Mouse (Mus musculus): ENCODE data around the gene Jade1.
A peak's percentile ranks its signal among the peaks of the same experiment; 100 is the strongest.

Gene Jade1

DNA sequence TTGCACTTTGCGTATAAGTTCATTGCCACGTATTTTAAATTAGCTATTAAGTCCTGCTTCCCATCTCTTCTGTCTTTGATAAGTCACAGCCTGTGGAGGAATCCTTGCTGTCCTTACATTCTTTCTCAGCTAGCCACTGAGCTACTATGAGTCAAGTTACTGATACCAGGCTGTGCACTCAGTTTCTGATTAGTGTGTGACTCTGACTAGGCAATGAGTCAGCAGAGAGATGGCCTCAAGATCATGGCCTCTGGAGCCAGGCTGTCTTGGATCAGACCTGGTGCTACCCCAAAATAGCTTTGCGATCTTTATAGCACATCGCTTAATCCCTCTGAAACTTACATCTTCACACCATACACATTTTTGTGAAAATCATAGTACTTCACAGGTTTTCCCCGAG lies 8.2 kb upstream of the Jade1 start:
- DNase-seq (ENCODE audit: extremely low read depth, insufficient read length, low spot score), result peak; percentile 12

DNA sequence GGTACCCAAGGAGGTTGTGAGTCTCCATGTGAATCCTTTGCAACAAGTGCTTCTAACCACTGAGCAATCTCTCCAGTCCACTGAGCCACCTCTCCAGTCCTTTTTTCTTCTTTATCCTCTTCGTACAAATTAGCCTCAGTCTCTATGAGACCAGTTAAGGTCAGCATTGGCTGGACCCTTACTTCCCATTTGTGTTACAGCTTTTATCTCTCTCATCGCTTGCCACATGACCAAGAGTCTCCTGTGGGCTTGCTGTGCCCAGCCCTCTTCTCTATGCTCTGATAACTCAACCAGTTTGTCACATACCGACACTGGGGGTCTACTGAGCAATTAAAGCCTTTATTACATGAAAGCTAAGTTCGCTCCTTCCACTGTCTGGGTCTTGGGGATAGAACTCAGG lies 7.3 kb upstream of the Jade1 start:
- DNase-seq (ENCODE audit: extremely low read depth, insufficient read length, low spot score), result no peak

GRCm38 (mm10) chr3:41551671-41552070 lies 3.9 kb upstream of the Jade1 start:
- no peak for DNase-seq (ENCODE audit: extremely low read depth, insufficient read length, low spot score)

- no peak for DNase-seq (ENCODE audit: extremely low read depth, insufficient read length, low spot score)
Observed at GRCm38 (mm10) chr3:41552777-41553548, 2.6 kb upstream of the Jade1 start.

GRCm38 (mm10) chr3:41553681-41554080 lies 1.9 kb upstream of the Jade1 start:
- no peak for DNase-seq (ENCODE audit: extremely low read depth, insufficient read length, low spot score)

DNA sequence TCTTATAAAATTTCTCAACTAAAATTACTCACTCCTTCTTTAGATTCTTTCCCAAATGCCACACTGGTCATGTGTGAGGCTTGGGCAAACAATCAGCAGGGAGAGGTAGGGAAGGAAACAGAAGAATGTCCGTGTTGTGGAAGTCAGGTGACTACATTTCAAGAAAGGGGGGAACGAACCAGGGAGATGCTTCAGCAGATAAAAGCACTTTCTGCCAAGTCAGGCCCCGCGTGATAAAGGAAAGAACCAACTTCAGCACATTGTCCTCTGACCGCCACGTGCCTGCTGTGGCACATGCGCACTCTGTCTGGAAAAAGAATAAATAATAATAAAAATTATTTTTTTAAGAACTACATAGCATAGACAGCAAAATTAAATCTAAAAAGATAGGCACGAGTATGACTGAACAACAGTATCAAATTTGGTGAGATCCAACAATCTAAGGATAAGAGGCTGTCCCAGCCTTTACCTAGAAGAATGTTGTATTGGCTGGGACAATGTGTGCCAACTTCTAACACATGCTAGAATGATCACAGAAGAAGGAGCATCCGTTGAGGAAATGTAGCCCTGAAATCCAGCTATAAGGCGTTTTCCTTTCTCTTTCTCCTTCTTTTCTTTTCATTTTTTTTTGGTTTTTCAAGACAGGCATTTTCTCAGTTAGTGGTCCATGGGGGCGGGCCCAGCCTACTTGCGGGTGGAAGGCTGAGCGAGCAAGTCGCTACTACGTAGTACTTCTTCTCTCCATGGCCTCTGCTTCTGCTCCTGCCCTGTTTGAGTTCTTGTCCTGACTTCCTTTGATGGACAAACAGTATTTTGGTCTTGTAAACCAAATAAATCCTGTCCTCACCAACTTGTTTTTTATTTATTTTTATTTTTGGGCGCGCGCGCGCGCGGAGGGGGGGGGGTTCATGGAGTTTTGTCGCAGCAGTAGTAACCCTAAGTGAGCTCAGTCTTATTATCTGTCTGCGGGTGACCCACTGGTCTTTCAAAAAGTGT lies 753 bp upstream of the Jade1 start:
- DNase-seq (ENCODE audit: extremely low read depth, insufficient read length, low spot score), result no peak

DNA sequence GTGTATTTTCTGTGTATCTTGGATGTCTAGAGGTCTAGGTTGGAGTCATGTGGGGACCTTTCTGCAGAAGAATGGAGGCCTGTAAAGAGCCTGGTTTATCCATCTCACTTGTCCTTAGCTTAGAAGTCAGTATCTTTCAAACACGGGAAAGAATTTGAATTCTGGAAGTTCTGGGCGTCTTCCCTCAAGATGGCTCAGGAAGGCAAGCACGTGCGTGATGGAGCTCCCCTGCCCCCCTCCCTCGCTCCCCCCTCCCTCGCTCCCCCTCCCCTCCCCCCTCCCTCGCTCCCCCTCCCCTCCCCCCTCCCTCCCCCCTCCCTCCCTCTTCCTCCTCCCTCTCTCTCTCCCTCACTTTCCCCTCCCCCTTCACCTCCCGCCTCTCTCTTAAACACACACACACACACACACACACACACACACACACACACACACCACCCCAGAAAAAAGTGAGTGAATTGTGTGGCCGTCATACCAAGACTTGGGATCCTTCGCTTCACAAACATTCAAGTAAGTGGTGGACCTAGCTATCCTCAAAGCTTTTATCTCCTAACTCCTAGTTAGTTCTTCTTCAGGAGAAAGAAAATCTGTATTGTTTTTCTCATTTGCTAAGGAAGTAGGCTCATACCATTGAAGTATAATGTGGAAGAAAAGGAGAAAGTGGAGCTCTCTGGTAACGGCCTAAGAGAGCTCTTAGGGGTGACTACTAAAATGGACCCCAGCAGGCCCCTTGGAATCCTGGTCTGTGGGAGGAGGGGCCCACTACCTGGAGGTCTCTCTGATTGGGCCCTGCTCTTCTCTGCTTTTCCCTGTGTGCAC lies 1.1 kb downstream of the Jade1 start:
- DNase-seq (ENCODE audit: extremely low read depth, insufficient read length, low spot score), result no peak

DNA sequence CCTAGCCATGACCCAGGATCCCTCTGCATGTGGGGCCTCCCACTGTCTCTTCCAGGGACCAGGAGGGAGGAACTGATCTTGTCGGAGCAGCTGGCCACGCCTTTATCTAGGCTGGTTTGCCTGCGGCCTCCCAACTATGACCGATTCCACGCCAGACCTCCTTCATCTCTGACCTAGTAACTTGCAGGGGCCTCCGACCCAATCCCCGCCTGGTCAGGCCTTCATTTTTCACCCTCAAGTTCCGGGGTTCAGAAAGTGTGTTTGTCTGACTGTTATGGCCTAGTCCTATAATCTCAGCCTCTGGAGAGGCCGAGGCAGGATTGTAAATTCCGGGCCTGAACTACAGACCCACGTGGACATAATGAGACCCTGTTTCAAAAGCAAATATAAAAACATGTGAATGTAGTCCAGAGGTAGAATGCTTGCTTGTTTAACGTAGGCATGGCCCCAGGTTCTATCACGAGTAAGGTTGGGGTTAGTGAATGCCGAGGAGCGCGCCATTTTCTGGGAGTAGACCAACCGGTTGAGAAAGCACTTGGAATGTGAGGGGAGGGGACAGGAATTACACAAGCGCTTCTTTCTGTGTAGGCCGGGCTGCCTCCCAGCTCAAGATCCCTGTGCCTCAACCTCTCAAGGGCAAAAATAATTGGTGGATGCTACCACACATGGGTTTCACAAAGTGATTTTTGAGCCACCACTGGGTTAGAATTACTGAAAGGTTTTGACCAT lies 1.9 kb downstream of the Jade1 start:
- no peak for DNase-seq (ENCODE audit: extremely low read depth, insufficient read length, low spot score)

- DNase-seq (ENCODE audit: extremely low read depth, insufficient read length, low spot score), result no peak
Observed at GRCm38 (mm10) chr3:41560489-41560888, 5.0 kb downstream of the Jade1 start.

DNA sequence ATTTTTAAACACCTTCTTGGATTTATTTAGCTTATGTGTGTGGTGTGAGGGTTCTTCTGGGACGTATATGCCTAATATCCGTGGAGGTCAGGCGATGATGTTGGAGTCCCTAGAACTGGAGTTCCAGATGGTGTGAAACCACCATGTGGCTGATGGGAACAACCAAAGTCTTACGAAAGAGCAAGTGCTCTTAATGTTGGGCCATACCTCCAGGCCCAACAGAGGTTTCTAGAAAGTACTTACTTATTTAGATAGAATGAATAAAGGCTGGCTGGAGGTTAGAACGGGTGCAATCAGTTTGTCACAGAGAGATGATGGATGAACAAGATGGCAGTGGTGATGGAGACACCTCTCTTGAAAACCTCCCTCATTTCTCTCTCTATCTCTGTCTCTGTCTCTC lies 6.3 kb downstream of the Jade1 start:
- no peak for DNase-seq (ENCODE audit: extremely low read depth, insufficient read length, low spot score)

- peak; percentile 83 for DNase-seq (ENCODE audit: extremely low read depth, insufficient read length, low spot score)
Observed at GRCm38 (mm10) chr3:41563211-41563931, 7.8 kb downstream of the Jade1 start.

DNA sequence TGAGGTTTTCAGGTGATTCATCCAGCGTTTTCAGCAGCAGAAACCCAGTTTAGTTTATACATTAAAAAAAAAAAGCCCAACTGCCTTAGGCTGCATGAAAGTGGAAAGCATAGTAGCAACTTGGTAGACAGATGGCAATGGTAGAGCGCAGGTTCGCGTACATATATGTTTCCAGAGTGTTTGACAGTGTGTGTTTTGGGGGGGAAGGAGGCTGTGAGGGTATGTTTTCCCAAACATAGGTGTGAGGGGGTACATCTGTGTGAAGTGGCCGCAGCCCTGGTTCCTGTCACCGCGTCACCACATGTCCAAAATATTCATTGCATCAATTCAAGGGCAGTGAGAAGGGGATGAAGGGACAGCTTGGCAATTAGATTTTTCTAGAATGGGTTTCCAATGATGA lies 8.5 kb downstream of the Jade1 start:
- no peak for DNase-seq (ENCODE audit: extremely low read depth, insufficient read length, low spot score)

- DNase-seq (ENCODE audit: extremely low read depth, insufficient read length, low spot score), result peak; percentile 88
Observed at GRCm38 (mm10) chr3:41564471-41565213, 9.1 kb downstream of the Jade1 start.

GRCm38 (mm10) chr3:41565410-41565823 lies 9.9 kb downstream of the Jade1 start:
- peak; percentile 92 for DNase-seq (ENCODE audit: extremely low read depth, insufficient read length, low spot score)

DNA sequence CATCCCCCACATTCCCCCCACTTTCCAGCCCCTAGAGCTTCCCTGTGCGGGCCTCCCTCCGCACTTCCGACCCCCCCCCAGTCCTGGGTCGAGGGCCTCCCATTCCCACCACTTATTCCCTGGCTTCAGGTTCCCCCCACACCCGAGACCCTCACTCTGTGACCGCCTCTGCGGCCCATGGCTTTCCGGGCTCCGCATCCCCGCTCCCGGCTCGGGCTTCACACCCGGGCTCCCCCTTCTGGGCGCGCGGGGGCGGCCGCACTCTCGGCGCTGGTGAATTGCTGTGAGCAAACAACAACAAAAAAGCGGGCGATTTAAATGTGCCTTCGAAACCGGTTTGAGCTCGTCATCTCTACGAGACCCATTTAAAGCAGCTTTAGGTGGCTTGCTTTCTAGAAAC lies 10.4 kb downstream of the Jade1 start:
- peak; percentile 83 for DNase-seq (ENCODE audit: extremely low read depth, insufficient read length, low spot score)

DNA sequence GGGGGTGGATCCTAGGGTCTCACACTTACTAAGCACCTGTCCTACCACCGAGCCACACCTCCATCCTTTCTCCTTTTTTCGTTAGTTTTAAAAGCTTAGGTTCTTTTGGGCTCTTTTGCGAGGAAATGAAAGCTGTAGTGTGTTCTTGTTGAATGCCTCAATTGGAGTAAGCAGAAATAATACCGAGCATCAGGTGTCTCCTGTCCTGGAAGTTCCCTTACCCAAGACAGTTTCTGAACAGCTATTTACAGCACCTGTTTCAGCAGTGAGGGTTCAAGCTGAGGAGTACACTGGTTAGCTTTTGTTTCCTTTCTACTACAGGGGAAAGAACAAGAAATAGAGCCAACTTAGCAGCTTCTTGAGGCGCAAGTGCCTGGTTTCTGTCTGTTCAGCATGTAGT lies 14.4 kb downstream of the Jade1 start:
- DNase-seq (ENCODE audit: extremely low read depth, insufficient read length, low spot score), result no peak

DNA sequence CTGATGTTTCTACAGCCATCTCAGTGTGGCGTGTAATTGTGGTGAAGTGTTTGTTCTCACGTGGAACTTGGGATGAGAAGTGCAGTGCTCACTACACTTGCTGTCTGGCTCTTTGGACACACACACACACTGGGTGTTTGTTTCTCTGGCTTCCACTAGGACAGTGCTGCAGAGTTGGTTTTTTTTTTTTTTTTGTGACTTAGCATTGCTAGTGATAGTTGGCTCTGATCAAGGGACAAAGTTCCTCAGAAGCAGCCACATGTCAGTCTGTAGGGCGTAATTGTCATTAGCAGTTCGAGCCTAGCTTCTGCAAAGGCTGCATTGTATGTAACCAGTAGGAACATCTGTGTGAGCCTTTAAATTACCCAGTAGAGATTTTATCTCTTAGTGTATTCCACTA lies 16.6 kb downstream of the Jade1 start:
- DNase-seq (ENCODE audit: extremely low read depth, insufficient read length, low spot score), result no peak

- no peak for DNase-seq (ENCODE audit: extremely low read depth, insufficient read length, low spot score)
Observed at GRCm38 (mm10) chr3:41572968-41573367, 17.4 kb downstream of the Jade1 start.

DNA sequence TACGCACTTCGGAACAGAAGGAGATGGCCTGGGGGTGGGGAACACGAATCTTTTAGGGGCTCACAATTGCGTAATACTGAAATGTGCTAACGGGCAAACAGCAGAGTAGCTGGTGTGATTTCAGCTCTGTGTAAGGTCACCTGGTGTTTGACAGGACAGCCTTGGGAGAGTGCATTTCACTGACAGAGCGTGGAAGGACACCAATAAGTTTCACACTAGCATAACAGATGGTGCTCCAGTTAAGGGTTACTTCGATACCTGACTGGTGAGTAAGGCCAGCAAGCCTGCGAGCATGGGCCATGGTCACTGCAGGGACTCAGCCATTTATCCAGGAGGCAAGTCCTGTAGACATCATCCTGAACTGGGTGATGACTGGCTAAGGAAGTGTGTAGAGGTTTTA lies 18.7 kb downstream of the Jade1 start:
- no peak for DNase-seq (ENCODE audit: extremely low read depth, insufficient read length, low spot score)
